Mouse (Mus musculus) right cerebral cortex, postnatal 25 days (tissue): Measurements from ENCODE around the gene Dhx58.
A peak's percentile ranks its signal among the peaks of the same experiment; 100 is the strongest.

Source experiments
- DNase-seq: peaks from one replicate; pipeline ENCODE4 v3.0.0; 2022

The Dhx58 gene

GRCm38 (mm10) chr11:100721776-100722492 is 17.9 kb upstream of the Dhx58 start:
- no peak for DNase-seq

- no peak for DNase-seq
Observed at GRCm38 (mm10) chr11:100721254-100721653, 17.2 kb upstream of the Dhx58 start.

GRCm38 (mm10) chr11:100720345-100720744 is 16.3 kb upstream of the Dhx58 start:
- no peak for DNase-seq

DNA sequence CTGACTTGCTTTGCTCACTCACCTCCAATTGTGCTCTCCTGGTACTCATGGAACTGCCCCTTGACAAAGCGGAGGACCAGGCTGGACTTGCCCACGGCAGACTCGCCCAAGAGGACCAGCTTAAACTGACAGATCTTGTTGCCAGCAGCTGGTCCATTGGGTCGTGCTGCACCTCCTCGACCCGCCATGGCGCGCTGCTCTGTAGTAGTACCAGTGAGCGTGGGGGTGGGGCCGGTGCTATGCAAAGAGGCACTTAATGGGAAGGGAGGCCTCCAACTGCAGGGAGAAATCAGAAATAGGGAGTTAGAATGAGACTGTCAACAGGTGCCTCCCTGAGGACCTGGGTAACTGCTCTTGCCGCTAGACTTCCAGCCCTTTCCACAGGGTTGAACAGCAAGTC is 15.8 kb upstream of the Dhx58 start:
- no peak for DNase-seq

DNA sequence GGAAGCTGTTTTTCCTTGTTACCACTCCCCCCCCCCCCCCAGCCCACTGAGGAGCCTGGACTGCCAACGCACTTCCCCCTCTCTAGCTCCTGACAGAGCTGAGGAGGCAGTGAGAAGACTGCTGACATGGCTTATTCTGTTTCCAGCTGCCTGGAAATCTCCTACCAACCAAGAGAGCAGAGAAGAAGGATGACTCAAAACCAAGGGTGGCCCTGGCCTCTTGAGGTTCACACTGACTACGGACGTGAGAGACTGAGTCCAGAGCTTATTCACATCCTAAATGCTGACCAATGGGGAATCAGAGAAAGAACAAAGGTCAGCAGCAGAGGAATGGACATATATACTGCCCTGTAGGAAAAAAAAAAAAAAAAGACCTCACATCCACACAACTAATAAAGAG is 15.2 kb upstream of the Dhx58 start:
- no peak for DNase-seq

DNA sequence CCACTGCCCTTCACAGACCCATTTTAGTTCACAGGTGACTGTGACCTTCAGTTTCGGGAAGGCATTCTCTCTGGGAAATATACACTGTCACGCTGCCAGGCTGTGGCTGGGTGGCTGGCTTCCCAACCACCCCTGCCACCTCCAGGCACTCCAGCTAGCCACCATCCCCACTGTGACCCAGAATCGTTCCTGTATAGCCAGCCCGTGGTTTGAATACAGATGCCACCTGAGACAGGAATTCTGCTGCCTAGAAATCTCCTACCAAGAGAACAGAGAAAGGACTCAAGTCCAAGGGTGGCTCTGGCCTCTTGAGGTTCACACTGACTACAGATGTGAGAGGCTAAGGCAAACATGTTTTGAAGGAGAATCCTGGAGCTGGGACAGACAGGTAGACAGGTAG is 14.8 kb upstream of the Dhx58 start:
- no peak for DNase-seq

DNA sequence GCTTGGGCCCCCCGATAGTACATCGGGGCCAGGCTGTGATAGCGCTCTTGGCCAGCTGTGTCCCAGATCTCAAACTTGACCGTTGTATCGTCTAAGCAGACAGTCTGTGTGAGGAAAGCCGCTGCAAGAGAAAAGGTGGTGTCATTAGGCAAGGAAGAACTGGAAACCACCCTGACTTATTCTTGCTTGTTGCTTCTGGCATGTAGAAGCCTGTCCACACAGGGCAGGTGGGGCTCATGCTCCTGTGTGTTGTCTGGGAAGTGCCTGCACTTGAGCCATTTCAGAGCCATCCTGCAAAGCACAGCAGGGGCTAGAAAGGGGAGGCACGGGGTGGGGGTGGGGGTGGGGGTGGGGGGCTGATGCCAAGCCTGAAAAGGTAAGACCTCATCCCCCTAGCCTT is 14.4 kb upstream of the Dhx58 start:
- no peak for DNase-seq

- DNase-seq: no peak
Observed at GRCm38 (mm10) chr11:100716649-100717048, 12.6 kb upstream of the Dhx58 start.

DNA sequence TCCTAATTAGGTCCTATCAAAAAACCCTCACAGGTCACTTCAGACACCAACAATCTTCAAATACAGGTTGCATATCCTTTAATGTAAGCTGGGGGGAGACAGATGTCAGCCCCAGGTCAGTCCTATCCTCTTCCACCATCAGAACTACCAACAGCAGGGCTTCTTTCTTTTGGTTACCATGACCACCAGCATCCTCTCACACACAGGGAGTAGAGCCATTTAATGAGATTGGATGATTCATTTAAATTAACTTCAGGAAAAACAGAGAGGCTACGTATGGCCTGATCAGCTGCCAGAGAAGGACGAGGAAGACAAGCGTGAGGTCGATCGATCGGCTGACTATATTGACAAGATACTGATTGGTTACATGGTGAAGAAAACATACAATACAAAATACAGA is 10.9 kb upstream of the Dhx58 start:
- no peak for DNase-seq

DNA sequence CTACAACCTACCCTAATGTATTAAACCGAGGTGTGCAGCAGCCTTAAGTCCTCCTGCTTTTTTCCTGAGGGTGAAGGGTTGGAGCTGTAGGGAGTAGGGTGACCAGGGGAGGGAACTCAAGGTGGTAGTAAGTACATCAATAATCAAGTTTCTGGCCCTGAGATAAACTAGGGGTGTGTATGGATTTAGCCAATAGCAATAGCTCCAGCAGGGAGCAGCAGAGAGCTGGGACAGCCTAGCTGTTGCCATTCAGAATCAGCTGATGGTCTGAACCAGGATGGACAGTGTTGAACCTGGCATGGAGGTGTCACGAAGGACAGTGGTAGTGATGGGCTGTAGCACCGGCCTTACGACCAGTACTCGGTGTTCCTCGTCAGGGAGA is 10.5 kb upstream of the Dhx58 start:
- DNase-seq: peak; percentile 68

DNA sequence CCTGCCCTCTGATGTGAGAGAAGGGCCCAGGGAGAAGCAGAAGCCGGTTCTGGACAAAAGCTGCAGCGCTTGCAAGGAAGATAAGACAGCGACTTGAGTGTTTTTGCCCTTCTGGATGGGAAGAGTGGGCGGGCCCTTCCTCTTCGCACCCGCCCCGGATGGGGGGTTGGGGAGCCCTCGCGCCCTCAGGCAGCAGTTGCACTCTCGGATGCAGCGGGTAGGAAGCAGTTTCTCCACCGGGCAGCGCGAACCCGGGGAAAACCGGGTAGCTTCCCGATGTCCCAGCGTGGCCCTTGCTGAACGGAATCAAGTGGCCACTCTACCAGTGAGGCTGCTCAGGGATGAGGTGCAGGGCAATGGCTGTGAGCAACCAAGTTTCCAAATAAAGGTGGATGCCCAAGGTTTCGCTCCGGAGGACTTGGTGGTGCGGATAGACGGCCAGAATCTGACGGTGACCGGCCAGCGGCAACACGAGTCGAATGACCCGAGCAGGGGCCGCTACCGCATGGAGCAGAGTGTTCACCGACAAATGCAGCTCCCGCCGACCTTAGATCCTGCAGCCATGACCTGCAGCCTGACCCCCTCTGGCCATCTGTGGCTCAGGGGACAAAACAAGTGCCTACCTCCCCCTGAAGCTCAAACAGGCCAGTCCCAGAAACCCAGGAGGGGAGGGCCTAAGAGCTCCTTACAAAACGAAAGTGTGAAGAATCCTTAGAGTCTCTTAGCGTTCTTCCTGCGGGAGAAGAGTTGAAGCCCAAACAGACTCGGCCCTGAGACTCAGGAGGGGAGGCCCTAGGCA is 9.9 kb upstream of the Dhx58 start, which contains the start of gene Hspb9:
TSS of gene Hspb9 (plus strand) at position 116 of the 799 bp plus-strand sequence.
- peak; percentile 48 for DNase-seq

DNA sequence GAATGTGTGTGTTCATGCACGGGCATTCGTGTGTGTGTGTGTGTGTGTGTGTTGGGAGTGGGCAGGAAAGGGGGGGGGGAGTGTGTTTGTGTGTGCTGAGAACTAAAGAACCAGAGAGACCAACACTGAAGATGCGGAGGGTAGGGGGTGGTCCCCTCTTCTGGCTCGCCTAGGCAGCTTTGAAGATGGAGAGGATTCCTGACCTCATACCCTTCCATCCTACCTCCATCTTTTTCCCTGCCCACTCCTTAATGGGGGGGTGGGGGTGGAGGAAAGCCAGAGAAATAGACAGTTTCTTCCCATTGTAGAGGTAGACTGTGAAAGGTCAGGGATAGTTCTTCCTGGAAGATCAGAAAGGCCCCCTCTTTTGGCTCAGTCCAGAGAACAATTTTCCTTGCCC is 9.1 kb upstream of the Dhx58 start:
- no peak for DNase-seq

GRCm38 (mm10) chr11:100711783-100712615 is 7.9 kb upstream of the Dhx58 start, which contains the start of gene Kat2a:
Gene Kat2a, minus strand, starts transcription at chr11:100712465.
- DNase-seq: peak; percentile 87

DNA sequence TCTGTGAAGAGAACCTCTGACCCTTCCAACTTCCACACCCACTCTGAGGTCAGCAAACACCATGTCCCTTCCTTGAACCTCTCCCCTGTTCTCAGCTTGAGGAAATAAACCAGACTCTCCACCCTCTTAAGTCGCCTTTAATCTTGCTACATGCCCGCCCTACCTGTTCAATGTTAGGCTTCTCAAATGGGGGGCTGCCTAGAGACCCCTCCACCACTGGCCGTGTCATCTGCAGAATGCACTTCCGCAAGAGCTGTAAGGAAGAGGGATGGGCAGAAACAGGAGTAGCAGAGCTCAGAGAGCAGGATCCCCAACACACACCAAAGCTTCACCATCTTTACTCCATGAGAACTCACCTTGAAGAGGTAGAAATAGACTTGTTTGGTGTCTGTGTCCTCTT is 6.9 kb upstream of the Dhx58 start:
- no peak for DNase-seq

DNA sequence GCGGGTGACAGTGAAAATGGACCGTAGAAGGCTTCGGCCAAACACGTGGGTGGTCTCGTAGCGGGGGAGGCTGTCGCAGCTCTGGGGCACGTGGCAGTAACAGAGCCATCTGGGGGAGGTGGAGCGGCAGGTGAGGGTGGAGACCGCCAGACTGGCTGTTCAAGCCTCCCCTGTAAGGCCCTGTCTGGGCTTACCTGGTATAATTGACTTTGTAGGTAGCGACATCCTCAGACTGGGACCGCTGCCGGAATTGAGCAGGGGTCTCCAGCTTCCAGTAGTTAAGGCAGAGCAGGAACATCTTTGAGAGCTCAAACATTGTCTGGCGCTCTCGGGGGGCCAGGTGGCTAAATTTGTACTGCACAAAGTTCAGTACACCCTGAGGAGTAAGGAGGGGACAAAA is 6.5 kb upstream of the Dhx58 start:
- no peak for DNase-seq

DNA sequence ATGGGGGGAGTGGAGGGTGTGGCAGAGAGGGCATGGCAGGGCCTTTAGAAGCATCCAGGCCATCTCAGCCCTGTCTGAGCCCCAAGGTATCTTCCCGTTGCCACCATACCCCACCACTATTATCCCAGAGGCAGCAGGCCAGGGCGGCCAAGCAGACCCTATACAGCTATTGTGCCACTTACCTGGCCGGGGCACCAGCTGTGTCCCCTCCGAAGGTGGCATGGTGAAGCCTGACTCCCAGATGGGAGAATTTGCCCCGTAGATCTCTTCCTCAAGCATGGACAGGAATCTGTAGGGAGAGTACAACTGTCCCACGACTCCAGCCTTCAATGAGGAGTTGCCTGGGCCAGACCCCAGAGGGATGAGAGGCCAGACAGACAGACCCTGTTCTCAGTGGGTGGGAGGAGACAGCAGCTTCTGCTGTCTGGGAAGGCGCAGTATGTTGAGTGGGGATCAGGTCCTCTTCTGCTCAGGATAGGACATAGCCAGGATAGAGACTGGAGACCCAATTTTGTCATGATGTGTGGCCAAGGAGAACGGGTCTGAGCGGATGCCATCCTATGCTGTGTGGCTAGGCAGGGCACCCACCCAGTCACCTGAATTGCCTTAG is 5.2 kb upstream of the Dhx58 start:
- no peak for DNase-seq

- no peak for DNase-seq
Observed at GRCm38 (mm10) chr11:100705095-100705747, 1.1 kb upstream of the Dhx58 start.

- no peak for DNase-seq
Observed at GRCm38 (mm10) chr11:100703366-100703765, 705 bp downstream of the Dhx58 start.

DNA sequence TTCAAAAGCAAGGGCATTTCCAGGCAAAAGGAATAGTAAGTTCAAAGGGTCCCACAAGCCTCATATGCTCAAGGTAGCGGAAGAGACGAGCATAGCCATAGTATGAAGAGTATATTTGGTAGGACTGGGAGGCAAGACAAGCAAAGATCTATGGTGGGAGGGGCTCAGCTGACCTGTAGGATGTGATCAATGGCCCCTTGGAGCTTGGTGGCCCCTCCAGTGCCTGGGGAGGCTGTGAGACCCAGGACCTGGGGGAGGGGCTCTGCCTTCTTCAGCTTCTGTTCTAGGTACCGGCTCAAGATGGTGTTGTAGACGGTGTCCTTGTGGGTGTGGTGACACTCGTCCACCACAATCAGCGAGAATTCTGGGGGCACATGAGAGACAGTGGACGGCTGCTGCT is 1.2 kb downstream of the Dhx58 start:
- DNase-seq: no peak

DNA sequence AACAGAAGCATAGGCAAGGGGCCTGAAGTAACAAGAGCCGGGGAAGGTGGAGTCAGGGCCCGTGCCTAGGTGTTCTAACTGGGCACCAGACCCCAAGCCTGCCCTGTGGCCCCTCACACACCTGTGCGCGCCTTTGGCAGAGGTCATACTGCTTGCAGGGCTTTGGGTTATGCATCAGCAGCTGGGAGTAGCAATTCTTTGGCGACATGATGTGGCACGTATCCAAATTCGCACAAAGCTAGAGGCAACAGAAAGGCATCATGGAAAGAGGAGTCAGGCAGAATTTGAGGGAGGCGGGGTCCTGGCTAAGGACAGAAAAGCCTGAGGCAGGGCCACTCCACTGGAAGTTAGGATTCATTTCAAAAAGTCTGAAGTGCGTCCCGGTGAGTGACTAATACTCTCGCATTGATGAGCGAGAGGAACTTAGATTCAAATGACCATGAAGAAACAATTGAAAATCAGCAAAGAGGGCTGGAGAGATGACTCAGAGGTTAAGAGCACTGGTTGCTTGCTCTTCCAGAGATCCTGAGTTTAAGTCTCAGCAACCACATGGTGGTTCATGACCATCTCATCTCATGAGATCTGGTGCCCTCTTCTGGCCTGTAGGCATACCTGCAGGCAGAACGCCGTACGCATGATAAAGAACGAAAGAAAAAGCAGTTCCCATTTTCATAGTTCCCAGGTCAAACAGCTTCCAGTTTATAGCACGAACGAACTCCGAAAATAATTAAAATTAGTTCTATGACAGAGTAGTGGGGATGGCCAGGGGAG is 1.8 kb downstream of the Dhx58 start:
- peak; percentile 42 for DNase-seq

DNA sequence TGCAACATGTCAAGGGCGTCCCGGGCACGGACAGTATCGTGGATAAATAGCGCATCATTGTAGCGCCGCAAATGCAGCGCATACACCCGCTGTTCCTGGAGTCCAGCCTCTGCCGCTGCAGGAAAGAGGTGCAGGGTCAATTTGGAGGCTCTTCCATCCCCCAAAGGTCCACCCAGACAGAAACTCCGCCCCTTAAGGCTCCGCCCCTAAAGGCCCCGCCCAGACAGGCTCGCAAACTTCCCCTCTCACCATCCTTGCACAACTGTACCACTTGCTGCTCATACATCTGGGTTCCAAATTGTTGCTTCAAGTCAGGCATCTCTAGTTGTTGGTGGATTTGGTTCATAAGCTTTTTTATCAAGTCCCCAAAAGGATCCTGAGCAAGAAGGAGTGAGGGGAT is 2.8 kb downstream of the Dhx58 start:
- no peak for DNase-seq

DNA sequence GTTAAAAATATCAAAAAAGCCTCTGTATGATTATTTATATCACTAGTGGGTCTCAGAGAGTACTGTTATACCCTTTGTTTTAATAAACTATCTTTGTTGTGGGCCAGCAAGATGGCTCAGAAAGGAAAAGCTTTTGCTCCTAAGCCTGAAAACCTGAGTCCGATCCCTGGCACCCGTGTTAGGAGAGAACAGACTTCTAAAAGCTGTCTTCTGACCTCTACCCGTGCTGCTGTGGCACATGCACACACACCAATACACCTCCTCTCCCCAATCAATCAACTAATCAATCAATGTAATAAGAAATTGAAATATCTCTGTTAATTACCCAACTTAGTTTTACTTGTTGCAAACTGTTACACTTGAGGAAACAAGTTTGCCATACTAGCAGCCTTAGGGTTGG is 3.4 kb downstream of the Dhx58 start:
- no peak for DNase-seq
